Mouse (Mus musculus) T-helper 2 cell (primary cell): ENCODE data around the gene Fbxl18.

ENCODE experiments used
- in situ Hi-C: fragments of 300-600 bp; cut with MboI, MseI; formaldehyde crosslinking; loops from one replicate; pipeline ENCODE4 v1.15.1; 2025; ENCODE audit warnings: high pct_unique_total_duplicates

Fbxl18 gene

GRCm38 (mm10) chr5:142894918-142895613 lies at the start of gene Fbxl18:
Gene Fbxl18, minus strand, starts transcription at chr5:142895421.
- in situ Hi-C loops: no loop called here

- in situ Hi-C loops: no loop called here
Measured at GRCm38 (mm10) chr5:142940393-142940792, 45.2 kb upstream of the Fbxl18 start.

DNA sequence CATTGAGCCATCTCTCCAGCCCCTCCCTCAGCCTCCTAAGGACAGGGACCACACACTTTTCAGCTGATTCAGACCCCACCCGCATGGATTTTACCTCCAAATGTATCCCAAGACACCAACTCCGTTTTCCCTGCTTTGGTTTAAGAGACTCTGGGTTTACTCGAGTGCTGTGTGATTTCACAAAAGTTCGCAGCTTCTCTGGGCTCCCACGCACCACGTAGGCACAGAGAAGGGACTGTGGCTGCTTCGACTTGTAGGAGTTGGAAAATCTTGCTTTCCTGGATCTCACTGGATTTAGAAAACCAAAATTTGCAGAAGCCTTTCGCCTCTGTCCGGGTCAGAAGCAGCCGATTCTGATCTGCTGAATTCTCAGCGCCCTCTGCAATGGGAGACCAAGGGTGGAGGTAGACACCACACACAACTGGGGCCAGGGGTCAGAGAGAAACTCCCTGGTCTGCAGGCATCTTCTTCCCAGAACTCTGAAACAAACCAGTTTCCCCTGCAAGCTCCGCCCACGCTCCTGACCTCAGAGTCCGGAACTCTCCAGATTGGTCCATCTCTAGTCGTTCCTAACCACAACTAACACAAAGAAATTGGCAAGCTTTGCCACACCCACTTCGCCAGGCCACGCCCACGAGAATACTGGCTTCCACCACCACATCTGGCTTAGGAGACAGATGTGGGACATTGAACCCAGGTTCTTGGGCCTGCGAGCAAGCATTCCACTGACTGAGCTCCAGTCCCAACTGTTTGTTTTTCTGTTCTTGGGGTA lies 42.9 kb upstream of the Fbxl18 start:
- in situ Hi-C loops: loop anchor here (5.0 to 10.0 kb wide), 2 partner anchors 53 to 99 kb away; no protein-coding TSS in a partner anchor

DNA sequence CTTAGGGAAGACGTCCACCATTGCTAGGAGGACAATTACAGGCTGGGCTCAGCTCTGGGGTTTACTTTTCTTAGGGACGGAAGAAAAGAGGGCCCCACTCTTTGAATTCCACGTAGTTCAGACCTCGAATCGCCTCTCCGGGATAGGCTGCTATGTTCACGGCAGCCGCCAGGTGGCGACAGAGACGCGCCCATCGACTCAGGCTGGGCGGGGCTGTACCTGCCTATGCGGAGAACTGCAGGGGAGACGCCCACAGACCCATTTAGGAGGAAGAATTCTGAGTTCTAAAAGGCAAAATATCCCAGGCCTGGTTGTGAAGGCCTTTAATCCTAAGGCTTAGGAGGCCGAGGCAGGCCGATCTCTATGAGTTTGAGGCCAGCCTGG lies 41.1 kb upstream of the Fbxl18 start:
- in situ Hi-C loops: loop anchor here (5.0 to 10.0 kb wide), 2 partner anchors 52 to 101 kb away; no protein-coding TSS in a partner anchor

DNA sequence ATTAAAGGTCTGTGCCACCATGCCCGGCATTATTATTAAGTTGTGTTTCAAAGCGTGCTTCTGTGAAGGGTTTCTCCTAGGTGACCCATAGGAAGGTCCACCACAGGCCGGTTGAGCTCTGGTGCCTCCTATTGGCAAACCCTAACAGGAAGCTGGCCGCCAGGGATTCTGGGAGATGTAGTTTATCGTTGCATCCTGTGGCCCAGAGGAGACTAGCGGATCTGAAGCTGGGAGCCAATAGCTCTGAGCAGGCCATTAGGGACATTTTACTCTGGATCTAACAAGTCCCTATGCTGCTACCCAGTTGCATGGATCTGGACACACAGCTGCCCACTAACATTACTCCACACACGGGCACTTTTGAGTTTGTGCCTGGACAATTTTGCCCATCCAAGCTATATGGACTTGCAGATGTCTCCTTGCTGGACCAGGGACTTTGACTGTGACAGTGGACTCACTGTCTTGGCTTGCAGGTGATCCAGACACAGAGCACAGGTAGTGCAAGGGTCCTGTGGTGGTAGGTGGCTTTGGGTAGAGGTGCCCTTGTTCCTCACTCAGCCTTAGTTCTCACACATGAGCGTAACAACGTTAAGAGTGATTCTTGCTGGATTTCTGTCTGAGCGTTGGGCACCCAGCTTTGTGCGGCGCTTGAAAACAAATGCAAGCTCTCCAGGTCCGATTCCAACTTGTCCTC lies 40.6 kb upstream of the Fbxl18 start:
- in situ Hi-C loops: loop anchor here (5.0 to 10.0 kb wide), 2 partner anchors 51 to 102 kb away; no protein-coding TSS in a partner anchor

GRCm38 (mm10) chr5:142932731-142933130 lies 37.5 kb upstream of the Fbxl18 start:
- in situ Hi-C loops: loop anchor here (10.0 kb wide), 1 partner anchor 48 kb away; no protein-coding TSS in a partner anchor

GRCm38 (mm10) chr5:142932084-142932685 lies 37.0 kb upstream of the Fbxl18 start:
- in situ Hi-C loops: loop anchor here (10.0 kb wide), 1 partner anchor 47 kb away; no protein-coding TSS in a partner anchor

GRCm38 (mm10) chr5:142931241-142931745 lies 36.1 kb upstream of the Fbxl18 start:
- in situ Hi-C loops: loop anchor here (10.0 kb wide), 1 partner anchor 46 kb away; no protein-coding TSS in a partner anchor

DNA sequence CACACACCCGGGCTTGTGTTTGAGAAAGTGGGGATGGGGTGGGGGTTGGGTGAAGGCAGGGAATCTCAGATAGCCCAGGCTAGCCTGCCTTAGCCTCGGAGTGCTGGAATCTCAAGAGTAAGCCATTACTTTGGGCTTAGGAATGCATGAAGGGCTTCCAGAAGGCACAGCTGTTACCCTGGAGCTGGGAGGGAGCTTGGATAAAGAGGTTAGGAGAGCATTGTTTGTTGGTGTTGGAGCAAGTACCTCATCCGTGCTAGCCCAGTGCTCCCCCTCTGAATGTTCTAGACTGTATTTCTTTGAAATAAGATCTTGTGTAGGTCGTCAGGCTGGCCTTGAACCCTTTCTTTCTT lies 34.2 kb upstream of the Fbxl18 start:
- in situ Hi-C loops: no loop called here

DNA sequence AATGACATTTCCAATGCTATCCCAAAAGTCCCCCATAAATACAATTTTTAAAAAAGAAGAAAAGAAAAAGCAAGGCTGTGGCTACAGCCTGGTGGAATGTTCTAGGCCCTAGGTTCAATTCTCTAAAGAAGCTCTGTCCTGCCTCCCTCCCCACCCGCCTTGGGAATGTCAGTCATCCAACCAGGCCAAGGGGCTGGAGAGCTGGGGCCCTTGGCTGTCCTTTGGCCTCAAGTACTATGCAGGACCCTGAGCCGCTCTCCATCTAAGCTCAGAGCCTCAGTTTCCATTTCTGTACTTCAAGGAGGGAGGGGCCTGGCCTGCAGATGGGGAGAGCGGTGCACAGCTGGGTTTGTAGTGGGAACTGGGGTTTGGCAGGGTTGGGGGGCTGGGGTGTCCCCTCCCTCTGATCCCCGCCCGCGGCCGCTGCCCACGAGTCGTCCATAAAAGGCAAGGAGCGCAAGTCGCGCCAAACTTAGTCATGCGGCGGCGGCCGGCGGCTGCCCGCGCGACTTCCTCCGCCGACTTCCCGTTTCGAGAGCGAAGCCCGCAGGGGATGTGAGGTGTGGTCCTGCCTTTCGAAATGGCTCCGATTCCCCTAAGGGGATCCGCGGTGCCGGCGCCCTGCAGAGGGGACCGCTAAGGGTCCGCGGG lies 33.7 kb upstream of the Fbxl18 start:
- in situ Hi-C loops: no loop called here

DNA sequence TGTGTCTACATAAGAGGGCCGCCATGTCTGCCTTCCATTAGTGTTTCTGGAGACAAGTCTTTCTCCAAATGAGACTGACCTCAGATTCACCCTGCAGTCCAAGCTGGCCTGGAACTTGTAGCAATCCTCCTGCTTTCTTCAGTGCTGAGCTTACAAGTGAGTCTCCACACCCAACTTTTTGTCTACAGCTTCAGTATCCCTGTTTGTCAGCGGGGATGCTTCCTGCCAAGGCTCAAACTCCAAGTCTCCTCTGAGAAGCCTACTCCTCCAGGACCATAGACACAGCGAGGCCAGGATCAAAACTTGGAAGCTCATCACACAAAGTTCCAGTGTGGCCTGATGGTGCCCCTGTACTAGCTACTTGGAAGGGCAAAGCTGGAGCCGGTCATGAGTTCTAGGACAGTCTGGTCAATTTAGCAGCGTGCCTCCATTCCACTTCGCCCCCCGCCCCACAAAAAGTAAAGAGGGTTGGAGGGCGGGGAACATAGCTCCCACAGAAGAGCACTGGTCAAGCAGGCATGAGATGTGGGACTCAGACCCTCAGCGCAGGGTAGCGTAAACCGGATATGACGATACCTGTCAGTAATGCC lies 32.2 kb upstream of the Fbxl18 start:
- in situ Hi-C loops: no loop called here

DNA sequence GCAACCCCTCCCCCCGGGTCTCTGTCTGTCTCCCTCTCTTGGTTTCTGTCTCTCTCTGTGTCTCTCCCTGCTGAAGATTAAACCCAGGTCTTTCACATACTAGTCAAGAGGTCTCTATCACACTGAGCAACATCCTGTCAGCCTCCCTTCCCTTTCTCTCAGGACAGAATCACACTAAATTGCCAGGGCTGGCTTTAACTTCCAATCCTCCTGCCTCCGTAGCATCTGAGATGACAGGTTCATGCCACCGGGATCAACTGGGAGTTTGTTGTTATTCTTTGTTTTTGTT lies 31.7 kb upstream of the Fbxl18 start:
- in situ Hi-C loops: no loop called here

DNA sequence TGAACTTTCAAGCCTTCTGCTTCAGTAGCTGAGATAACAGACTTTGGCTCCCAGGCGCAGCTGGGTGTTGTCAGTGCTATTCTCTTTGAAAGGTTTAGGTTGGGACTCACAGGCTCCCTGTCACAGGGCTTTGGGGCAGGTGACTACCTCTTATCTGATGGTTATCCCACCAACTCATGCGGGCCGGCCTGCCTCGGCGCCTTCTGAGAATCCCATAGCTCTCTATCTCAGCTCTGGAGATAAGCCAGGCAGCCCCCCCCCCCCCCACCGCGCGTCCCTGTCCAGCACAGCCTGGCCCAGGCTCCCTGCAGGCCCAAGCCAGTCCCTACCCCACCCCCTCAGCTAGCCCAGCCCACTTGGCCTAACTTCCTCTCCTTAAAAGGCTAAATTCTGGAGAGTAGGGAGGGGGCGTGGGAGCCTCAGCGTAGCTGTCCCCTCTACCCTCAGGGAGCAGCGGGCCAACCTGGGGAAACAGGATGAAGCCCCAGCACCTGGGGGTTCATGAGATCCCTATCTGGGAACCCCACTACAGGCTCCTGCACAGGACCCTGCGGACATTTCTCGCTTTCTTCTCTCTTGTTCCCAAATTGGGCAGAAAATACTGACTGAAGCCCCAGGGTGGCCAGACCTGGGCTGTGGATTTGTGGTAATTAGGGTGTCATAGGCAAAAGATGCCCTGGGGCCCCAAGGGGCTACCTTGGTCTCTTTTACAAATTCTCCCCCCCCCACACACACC lies 31.2 kb upstream of the Fbxl18 start:
- in situ Hi-C loops: no loop called here

GRCm38 (mm10) chr5:142924336-142924959 lies 29.2 kb upstream of the Fbxl18 start:
- in situ Hi-C loops: no loop called here

DNA sequence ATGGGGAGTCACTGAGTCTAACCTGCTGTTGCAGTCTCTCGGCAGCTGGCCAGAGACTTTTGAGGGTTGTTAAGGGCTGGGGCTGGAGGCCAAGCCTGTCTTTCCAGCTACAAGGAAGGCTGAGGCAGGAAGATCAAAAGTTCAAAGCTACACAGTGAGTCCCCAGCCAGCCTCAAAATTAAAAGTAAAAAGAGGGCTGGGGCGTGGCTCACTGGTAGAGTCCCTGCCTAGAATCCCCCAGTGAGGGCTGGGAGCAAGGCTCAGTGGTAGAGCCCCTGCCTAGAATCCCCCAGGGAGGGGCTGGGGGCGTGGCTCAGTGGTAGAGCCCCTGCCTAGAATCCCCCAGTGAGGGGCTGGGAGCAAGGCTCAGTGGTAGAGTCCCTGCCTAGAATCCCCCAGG lies 28.6 kb upstream of the Fbxl18 start:
- in situ Hi-C loops: no loop called here

DNA sequence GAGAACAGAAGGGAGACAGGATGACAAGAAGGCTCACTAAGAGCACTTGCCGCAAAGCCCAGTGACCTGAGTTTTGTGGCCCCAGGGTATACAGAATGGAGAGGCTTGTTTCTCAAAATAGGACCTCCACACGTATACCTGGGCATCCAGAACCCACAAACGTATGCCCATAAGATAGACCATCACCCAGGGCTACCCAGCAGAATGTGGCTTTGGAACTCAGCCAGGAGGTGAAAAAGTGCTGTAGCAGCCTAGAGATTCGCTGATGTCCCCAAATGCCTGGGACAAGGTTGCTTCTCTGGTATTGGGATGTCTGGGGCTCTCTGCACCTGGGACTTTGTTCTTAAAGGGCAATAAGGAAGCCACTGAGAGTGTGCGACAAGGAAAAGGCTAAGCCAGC lies 27.0 kb upstream of the Fbxl18 start:
- in situ Hi-C loops: no loop called here

DNA sequence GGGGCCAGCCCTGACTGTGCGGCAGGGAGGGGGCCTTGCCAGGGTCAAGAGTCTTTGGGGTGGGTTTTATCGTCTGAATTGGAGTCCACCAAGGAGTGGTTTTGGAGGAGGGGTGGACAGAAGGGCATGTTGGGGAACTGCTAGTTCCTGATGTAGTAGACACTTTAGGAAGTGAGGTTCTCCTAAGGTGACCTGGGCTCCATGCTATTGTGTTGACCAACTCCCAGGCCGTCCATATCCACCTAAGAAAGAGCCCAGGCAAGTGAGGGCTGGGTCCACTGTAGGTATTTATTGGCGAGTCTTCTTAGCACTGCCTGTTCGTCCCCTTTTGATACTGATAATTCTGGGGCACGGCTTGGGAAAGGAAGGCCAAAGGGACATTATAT lies 25.8 kb upstream of the Fbxl18 start:
- in situ Hi-C loops: no loop called here

GRCm38 (mm10) chr5:142920311-142921073 lies 25.3 kb upstream of the Fbxl18 start:
- in situ Hi-C loops: no loop called here

DNA sequence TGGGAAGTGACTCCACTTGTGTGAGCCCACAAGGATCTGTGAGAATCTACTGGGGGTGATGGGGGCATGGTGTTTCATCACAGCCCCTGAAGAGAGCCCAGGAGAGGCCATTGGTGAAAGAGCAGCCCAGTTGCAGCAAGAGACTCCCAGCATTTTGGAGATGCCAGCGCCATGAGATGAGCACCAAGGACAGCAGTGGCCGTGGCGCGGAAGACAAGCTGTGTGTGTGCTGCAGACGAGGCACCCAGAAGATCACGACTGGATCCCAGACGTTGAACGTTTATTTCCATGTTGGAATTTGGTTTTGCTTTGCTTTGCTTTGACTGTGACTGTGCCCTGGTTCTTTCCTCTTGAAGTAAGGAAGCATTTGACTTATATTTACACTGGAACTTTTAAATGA lies 22.2 kb upstream of the Fbxl18 start:
- in situ Hi-C loops: no loop called here
